Comparison of ENCODE assay signal across 14 mouse cellular contexts in the genomic region with DNA sequence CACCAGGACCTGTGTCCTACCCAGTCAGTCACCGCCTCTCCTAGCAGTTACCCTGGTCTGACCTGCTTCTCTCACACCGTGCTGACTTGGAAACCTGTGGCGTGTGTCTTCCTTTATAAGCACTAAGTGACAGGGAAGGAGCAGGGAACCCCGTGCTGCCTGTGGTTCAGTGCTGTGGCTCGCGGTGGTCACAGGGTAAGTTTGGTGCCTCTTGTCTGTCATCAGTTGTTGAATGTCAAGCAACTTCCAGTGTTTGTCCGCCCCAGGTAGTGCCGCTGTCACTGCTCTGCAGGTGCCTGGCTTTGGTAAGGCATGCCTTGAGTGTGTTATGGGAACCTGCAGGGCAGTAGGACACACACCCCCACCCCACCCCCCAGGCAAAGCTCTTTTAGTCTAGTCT. TPM values are rescaled to one million over a fixed set of nuclear protein-coding genes. Genes with fewer than 3 reads are reported as not detected.
A peak's percentile ranks its signal among the peaks of the same experiment; 100 is the strongest.
DNase-seq lines count a peak whose midpoint lies in the region; ATAC-seq and TF ChIP-seq lines count a peak whose summit lies in the region.
"Had no signal": no experiment of that assay in that cellular context is flagged by ENCODE, and none has a peak within 500 bp of the region (broad histone marks: within the 10 kb centered on the region; RNA-seq: fewer than 3 reads in every experiment).

No protein-coding gene starts in this region.

- DNase-seq in lung, adult 2 months = peak; percentile 45
- no peak for DNase-seq in lung, postnatal 14 days
- peak; percentile 21 for DNase-seq in lung, postnatal 0 days (ENCODE audit: low spot score)
- DNase-seq in adrenal gland, postnatal 25 days = no peak
- no peak for DNase-seq in layer of hippocampus, postnatal 25 days (ENCODE audit: extremely low spot score in 1 of 2, low spot score in 1 of 2)
- DNase-seq: kidney, postnatal 14 days; spleen, adult 18-20 months had no signal

- no peak; the same call in 1 of the 2 replicates for ATAC-seq in erythroblast, adult 5-6 weeks (replicated peaks; ENCODE audit: low FRiP score, poor library complexity, severe bottlenecking)
- no peak for ATAC-seq in lung, postnatal 0 days
- ATAC-seq: forebrain, embryonic 15.5 days; midbrain, embryonic 16.5 days; Patski had no signal

- TF ChIP-seq POLR2A in lung, adult 2 months (IDR thresholded peaks at IDR 0.05; ENCODE audit: borderline replicate concordance, extremely low read depth, low read depth, low read length) = no peak
- TF ChIP-seq POLR2A in bone marrow, adult 2 months (IDR thresholded peaks at IDR 0.05; ENCODE audit: borderline replicate concordance, control insufficient read depth, low read depth, low read length) = no peak

- peak overlapping the region; percentile 84 for H3K27ac ChIP-seq in bone marrow, adult 2 months (ENCODE audit: control insufficient read depth, insufficient read depth, low read depth, low read length, poor library complexity)
- H3K27ac ChIP-seq in lung, postnatal 0 days (ENCODE audit: low read length) = peak overlapping the region; percentile 72
- H3K27ac ChIP-seq: forebrain, embryonic 15.5 days; hindbrain, embryonic 13.5 days had no signal

- 64% methylated on average over 8 of the region's 8 CpGs for WGBS in lung, adult 2 months
- 48% methylated on average over 8 of the region's 8 CpGs for WGBS in bone marrow, adult 2 months
- WGBS in lung, postnatal 0 days = 40% methylated on average over 8 of the region's 8 CpGs

- no peaks in the 10 kb centered on the region for H3K9me3 ChIP-seq in erythroblast, embryonic 14.5 days (ENCODE audit: control insufficient read depth, low read length)
- no peaks in the 10 kb centered on the region for H3K9me3 ChIP-seq in lung, postnatal 0 days (ENCODE audit: low read length)
- H3K9me3 ChIP-seq: forebrain, embryonic 15.5 days; hindbrain, embryonic 13.5 days had no signal

- no peaks in the 10 kb centered on the region for H3K27me3 ChIP-seq in erythroblast, embryonic 14.5 days (ENCODE audit: control insufficient read depth)
- H3K27me3 ChIP-seq in lung, postnatal 0 days (replicated peaks; ENCODE audit: insufficient read depth, low read length) = no peaks in the 10 kb centered on the region
- H3K27me3 ChIP-seq: forebrain, embryonic 15.5 days; hindbrain, embryonic 13.5 days; Patski had no signal

- no peak overlapping the region for H3K9ac ChIP-seq in lung, postnatal 0 days (replicated peaks; ENCODE audit: low read depth)
- H3K9ac ChIP-seq: forebrain, embryonic 15.5 days; hindbrain, embryonic 13.5 days had no signal

- peak overlapping the region; percentile 90 for H3K4me3 ChIP-seq in erythroblast, embryonic 14.5 days (replicated peaks)
- no peak overlapping the region for H3K4me3 ChIP-seq in lung, adult 2 months (replicated peaks; ENCODE audit: extremely low read depth, low read depth, low read length)
- H3K4me3 ChIP-seq in bone marrow, adult 2 months (replicated peaks; ENCODE audit: control insufficient read depth, low read depth, low read length) = peak overlapping the region; percentile 28
- 0 out of 2 replicates have a peak overlapping the region, but pooled peaks have one; percentile 3 for H3K4me3 ChIP-seq in lung, postnatal 0 days (ENCODE audit: low read depth, low read length)
- H3K4me3 ChIP-seq: forebrain, embryonic 15.5 days; hindbrain, embryonic 13.5 days had no signal

- TF ChIP-seq CTCF in lung, adult 2 months (IDR thresholded peaks at IDR 0.05; ENCODE audit: insufficient read depth, low read length) = no peak
- TF ChIP-seq CTCF in bone marrow, adult 2 months (IDR thresholded peaks at IDR 0.05; ENCODE audit: control insufficient read depth, insufficient read depth, low read length) = no peak
- no peak for TF ChIP-seq CTCF in lung, postnatal 0 days (IDR thresholded peaks at IDR 0.05)

- peak overlapping the region; percentile 35 for H3K4me2 ChIP-seq in lung, postnatal 0 days (replicated peaks; ENCODE audit: low read depth, low read length)
- H3K4me2 ChIP-seq: forebrain, embryonic 15.5 days had no signal

- peaks cover 86% of the 10 kb centered on the region for H3K4me1 ChIP-seq in erythroblast, embryonic 14.5 days (ENCODE audit: control insufficient read depth)
- peaks cover 11% of the 10 kb centered on the region for H3K4me1 ChIP-seq in lung, adult 2 months (ENCODE audit: control insufficient read depth, insufficient read depth, low read length)
- H3K4me1 ChIP-seq in bone marrow, adult 2 months (ENCODE audit: control insufficient read depth, insufficient read depth, low read length) = peaks cover 2% of the 10 kb centered on the region; the same call in 1 of the 2 replicates
- H3K4me1 ChIP-seq in lung, postnatal 0 days (ENCODE audit: insufficient read depth, low read depth, low read length) = peaks cover 9% of the 10 kb centered on the region; the same call in 1 of the 2 replicates

- TF ChIP-seq EP300 in lung, postnatal 0 days (IDR thresholded peaks at IDR 0.05) = no peak

- H3K36me3 ChIP-seq in erythroblast, embryonic 14.5 days (ENCODE audit: control insufficient read depth) = peaks cover 76% of the 10 kb centered on the region
- no peaks in the 10 kb centered on the region for H3K36me3 ChIP-seq in lung, postnatal 0 days (ENCODE audit: insufficient read depth, low read length)
- H3K36me3 ChIP-seq: forebrain, embryonic 15.5 days; hindbrain, embryonic 13.5 days had no signal

RNA-seq across cellular contexts. Expression of gene St3gal5, which starts 3.5 kb away (rescaled TPM):
- 56.8 and 56.9 TPM in 2 replicates for polyA plus RNA-seq in erythroblast, embryonic 14.5 days (2012)
- total RNA-seq in erythroblast, adult 5-6 weeks (2015; ENCODE audit: low replicate concordance) = 679 and 733 TPM in 2 replicates
- total RNA-seq in erythroblast, adult 5-6 weeks (2017; ENCODE audit: low replicate concordance) = 965 and 998 TPM in 2 replicates
- 26.7 and 28.3 TPM in 2 replicates for polyA plus RNA-seq in lung, adult 2 months (2012; rRNA removed)
- polyA plus RNA-seq in bone marrow, adult 2 months (2011; ENCODE audit: insufficient read depth, insufficient read length, low replicate concordance, missing spikeins) = 165 and 203 TPM in 2 replicates
- 38.9 and 42.4 TPM in 2 replicates for polyA plus RNA-seq in lung, postnatal 0 days (2015; fragmentation: Nextera tagmentation; extraction: Ambion mirVana)
- total RNA-seq in adrenal gland, postnatal 25 days (2021) = 93.4 and 102 TPM in 2 replicates
- total RNA-seq in layer of hippocampus, postnatal 25 days (2021) = 10 to 100 TPM; 92.1 to 96.4 TPM

Comparison
In these comparisons a context has a peak if more than half of its experiments do, and no peak if none do; other contexts are left out.
1. DNase-seq: peak in lung, adult 2 months (single experiment) and lung, postnatal 0 days (single experiment); none in lung, postnatal 14 days (single experiment), adrenal gland, postnatal 25 days (single experiment) and layer of hippocampus, postnatal 25 days (0 of 2).